Mouse (Mus musculus) left cerebral cortex, postnatal 25 days (tissue): Measurements from ENCODE around the gene Foxe3. TPM values are rescaled to one million over a fixed set of nuclear protein-coding genes. Genes with fewer than 3 reads are reported as not detected.

Experiments
- DNase-seq, 2 experiments: peaks; one replicate each; pipeline ENCODE4 v3.0.0; 2022; ENCODE audit warnings: low spot score in 2 of 2, mixed read lengths in 1 of 2
- intact Hi-C: fragments of 180-260 bp; cut with DNase I; formaldehyde crosslinking; loops from one replicate; pipeline ENCODE4 v1.15.1; 2025
- total RNA-seq, 2 experiments: library from RNA; stranded (reverse); gene quantifications; 2 replicates each; pipeline ENCODE4 v1.2.3; 2021

Foxe3 gene
- total RNA-seq, 2 experiments from 2014 or later = not detected

GRCm38 (mm10) chr4:114900866-114901642, 24.8 kb downstream of the Foxe3 start:
- intact Hi-C loops = loop anchor here (2.0 kb wide), 1 partner anchor 156 kb away; the partner anchor contains the start of gene Tal1
- no peak for DNase-seq

GRCm38 (mm10) chr4:114899885-114900284, 25.9 kb downstream of the Foxe3 start:
- intact Hi-C loops = loop anchor here (2.0 kb wide), 1 partner anchor 157 kb away; the partner anchor contains the start of gene Tal1
- no peak for DNase-seq

DNA sequence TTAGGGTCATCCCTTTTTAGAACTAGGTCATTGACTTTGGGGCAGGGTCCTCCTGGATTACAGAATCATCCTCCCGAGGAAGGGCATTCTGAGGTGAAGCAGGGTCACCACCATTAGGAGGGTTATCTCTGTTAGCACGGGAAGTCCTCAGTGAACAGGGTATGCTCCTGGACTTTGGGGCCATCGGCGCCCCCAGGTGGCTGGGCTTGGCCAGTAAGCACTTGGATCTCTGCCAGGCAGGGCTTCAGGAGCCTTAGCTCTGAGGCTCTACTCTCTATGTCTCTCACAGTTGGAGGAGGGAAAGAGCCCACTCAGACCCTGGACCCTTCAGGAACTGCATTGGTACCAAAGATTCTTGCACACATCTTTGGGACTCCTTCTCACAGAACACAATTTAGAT, 28.0 kb downstream of the Foxe3 start:
- no peak for DNase-seq
- intact Hi-C loops = no loop called here

DNA sequence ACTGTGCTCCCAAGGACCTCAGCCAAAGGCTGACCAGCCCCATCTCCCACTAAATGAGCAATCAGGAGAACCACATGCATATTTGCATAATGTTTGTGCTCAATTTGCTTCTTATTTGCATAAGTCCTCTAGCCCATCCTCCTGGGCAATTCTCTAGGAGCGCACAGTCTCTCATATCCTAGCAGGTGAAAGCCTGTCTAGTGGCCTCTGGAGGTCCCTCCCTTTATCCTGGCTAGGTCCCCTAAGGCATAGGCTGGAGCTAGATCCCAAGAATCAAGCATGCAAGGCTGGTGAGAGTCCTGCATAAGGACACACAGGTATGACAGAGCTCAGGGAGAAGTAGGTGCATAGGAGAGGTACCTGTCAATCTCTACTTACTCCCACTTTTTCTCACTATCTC, 43.6 kb downstream of the Foxe3 start:
- intact Hi-C loops = no loop called here
- DNase-seq = no peak

DNA sequence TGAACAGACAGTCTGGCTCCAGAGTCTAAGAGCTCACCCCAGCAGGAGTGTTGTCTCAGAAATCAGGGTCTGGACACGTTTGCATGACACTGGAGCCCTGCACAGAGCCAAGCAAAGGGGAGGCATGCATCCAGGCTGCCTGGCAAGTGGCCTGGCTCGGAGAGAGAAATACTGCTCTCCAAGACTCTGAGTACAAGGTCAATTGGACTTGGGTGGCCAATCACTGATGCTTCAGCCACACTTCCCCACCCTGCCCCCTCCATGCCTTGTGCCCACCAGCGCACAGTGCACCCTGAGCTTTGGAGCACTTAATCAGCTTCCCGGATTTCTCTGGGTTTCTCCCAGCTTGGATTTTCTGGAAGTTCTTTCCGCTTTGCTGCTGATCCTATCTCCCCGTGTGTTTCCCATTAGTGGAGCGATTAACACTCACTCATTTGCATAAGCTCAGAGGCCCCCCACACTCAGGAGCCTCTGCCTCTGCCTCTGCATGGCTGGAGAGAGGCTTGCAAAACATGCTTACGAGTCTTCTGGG, 49.3 kb downstream of the Foxe3 start:
- intact Hi-C loops = no loop called here
- no peak for DNase-seq

Other genes with a start within 250 kb of the Foxe3 start
- not detected for gene Gm12830, start 104.3 kb downstream of the Foxe3 start, total RNA-seq
- gene Foxd2, start 17.1 kb downstream of the Foxe3 start, total RNA-seq = under 1 TPM; 0.48 to 0.57 TPM
- gene Cmpk1, start 61.2 kb upstream of the Foxe3 start, total RNA-seq = 10 to 100 TPM; 81.5 to 91.3 TPM
- under 1 TPM; 0.41 to 0.60 TPM for gene Stil, start 74.1 kb upstream of the Foxe3 start, total RNA-seq
- 1 to 10 TPM; 1.2 to 1.5 TPM for gene Tal1, start 130.4 kb upstream of the Foxe3 start, total RNA-seq
- 1 to 10 TPM in 1 of 2 experiments, under 1 TPM in 1; 0.71 to 1.1 TPM for gene Pdzk1ip1, start 162.7 kb upstream of the Foxe3 start, total RNA-seq
- gene Cyp4x1, start 208.3 kb upstream of the Foxe3 start, total RNA-seq = 10 to 100 TPM; 11.6 to 13.8 TPM